Mouse (Mus musculus) cerebellum, adult 2 months (tissue): ENCODE results near the gene Elf4. TPM values are rescaled to one million over a fixed set of nuclear protein-coding genes. Genes with fewer than 3 reads are reported as not detected.

ENCODE experiments used
- DNase-seq, 2 experiments: peaks; one replicate each; pipeline ENCODE4 v3.0.0; 2021
- H3K27ac ChIP-seq: fragments of 200-500 bp; 2 replicates; pipeline ENCODE4 v1.5.1; 2012; ENCODE audit warnings: low read length, control low read depth, inconsistent platforms; ENCODE audit not compliant: insufficient read depth
- H3K27me3 ChIP-seq: fragments of 200-500 bp; 2 replicates; pipeline ENCODE4 v1.6.1; 2012; ENCODE audit warnings: inconsistent platforms, mild to moderate bottlenecking, low read length, moderate library complexity; ENCODE audit not compliant: control insufficient read depth, insufficient read depth
- H3K4me1 ChIP-seq: fragments of 200-500 bp; 2 replicates; pipeline ENCODE4 v1.6.1; 2011; ENCODE audit warnings: low read length; ENCODE audit not compliant: control insufficient read depth, insufficient read depth
- H3K4me3 ChIP-seq: fragments of 200-500 bp; replicated peaks from 2 replicates; pipeline ENCODE3; 2011; ENCODE audit warnings: mild to moderate bottlenecking, low read depth, low read length, control low read depth; ENCODE audit not compliant: insufficient read depth
- CTCF ChIP-seq: fragments of 200-500 bp; IDR thresholded peaks from 2 replicates; pipeline ENCODE4 v1.5.1; 2011; ENCODE audit warnings: low read depth, mild to moderate bottlenecking, control low read depth, low read length, moderate library complexity, borderline replicate concordance; ENCODE audit not compliant: insufficient read depth
- POLR2A ChIP-seq: fragments of 200-500 bp; IDR thresholded peaks from 2 replicates; pipeline ENCODE4 v1.6.1; 2011; ENCODE audit warnings: low read length, control low read depth, borderline replicate concordance; ENCODE audit not compliant: insufficient read depth
- WGBS: fragments of 180-500 bp; shearing (Covaris S2); methylation state at CpG from one replicate; pipeline ENCODE4 v1.1.7; 2018; 5-methylcytosine and 5-hydroxymethylcytosine counted together
- polyA plus RNA-seq: library from polyadenylated mRNA; depleted of rRNA; stranded (reverse); fragments of >200 nt; gene quantifications from 2 replicates; pipeline ENCODE4 v1.2.3, GENCODE M21; 2012

Elf4 gene
- polyA plus RNA-seq, 1 experiment: 0.38 TPM

GRCm38 (mm10) chrX:48424583-48424982 is 38.3 kb downstream of the Elf4 start:
- H3K4me1 ChIP-seq: no peaks in the 10 kb centered on the region

DNA sequence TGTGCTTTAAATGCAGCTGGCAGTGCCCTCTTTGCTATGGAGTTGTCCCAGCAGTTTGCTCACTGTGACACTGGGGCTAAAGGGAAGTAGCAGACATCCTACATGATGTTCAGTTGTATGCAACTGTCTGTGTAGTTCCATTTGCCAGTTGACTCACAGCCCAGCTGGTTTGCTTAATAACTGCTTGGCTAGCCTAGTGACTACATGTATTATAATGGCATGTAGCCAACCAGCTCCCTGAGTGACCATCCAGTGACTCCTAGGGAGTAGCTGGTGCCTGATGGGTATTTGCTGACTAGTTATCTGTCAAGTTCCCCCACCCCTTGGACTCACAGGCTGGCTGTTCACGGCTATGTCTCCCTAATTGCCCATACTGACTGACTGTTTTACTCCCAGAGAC is 39.3 kb downstream of the Elf4 start:
- 59% methylated on average over 1 of the region's 1 CpGs for WGBS
- TF ChIP-seq CTCF: no peak
- TF ChIP-seq POLR2A: no peak
- Histone ChIP-seq H3K4me1 (no peaks in the 10 kb centered on the region), H3K27me3 (no peaks in the 10 kb centered on the region), H3K4me3 (no peak overlapping the region), H3K27ac (no peak overlapping the region)
- no peak for DNase-seq

More at GRCm38 (mm10) chrX:48424583-48424982, 38.3 kb downstream of the Elf4 start:
- no peak for TF ChIP-seq CTCF
- no peak for TF ChIP-seq POLR2A
- no peak for DNase-seq
- 46% methylated on average over 3 of the region's 3 CpGs for WGBS
- Histone ChIP-seq H3K27ac (no peak overlapping the region), H3K4me3 (no peak overlapping the region), H3K27me3 (no peaks in the 10 kb centered on the region)

- WGBS: 36% methylated on average over 4 of the region's 4 CpGs
- no peak for TF ChIP-seq POLR2A
- peak; percentile 54; the same call in 1 of the 2 replicates for TF ChIP-seq CTCF
- H3K27me3 ChIP-seq: no peaks in the 10 kb centered on the region
- peak; percentile 47 to 67 for DNase-seq
- H3K4me3 ChIP-seq: no peak overlapping the region
- H3K4me1 ChIP-seq: no peaks in the 10 kb centered on the region
- H3K27ac ChIP-seq: no peak overlapping the region
Measured at GRCm38 (mm10) chrX:48422986-48423385, 39.9 kb downstream of the Elf4 start.

- Histone ChIP-seq H3K4me1 (no peaks in the 10 kb centered on the region), H3K27me3 (no peaks in the 10 kb centered on the region), H3K4me3 (no peak overlapping the region), H3K27ac (no peak overlapping the region)
- TF ChIP-seq POLR2A: no peak
- TF ChIP-seq CTCF: no peak
- 78% methylated on average over 2 of the region's 2 CpGs for WGBS
- no peak for DNase-seq
Measured at GRCm38 (mm10) chrX:48418417-48418816, 44.5 kb downstream of the Elf4 start.

DNA sequence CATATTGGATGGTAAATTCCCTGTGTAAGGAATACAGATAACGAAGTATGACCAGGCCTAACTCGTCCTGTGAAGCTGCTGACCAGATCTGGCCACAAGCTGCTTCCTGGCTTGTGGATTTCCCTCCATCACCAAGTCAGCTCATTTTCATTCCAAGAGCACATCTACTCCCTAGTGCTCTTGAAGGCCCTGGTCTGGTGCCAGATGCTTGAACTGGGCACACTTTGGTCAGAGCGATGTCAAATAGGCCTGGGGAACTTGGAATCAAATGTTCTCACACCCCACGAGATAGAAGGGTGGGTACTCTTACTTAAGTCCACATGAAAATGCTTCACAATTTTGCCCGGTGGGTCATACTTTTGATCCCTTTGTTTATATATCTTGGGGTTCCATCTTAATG is 48.6 kb downstream of the Elf4 start:
- DNase-seq: no peak
- no peak for TF ChIP-seq CTCF
- H3K4me3 ChIP-seq: no peak overlapping the region
- 81% methylated on average over 5 of the region's 5 CpGs for WGBS
- H3K27me3 ChIP-seq: no peaks in the 10 kb centered on the region
- H3K27ac ChIP-seq: no peak overlapping the region
- no peaks in the 10 kb centered on the region for H3K4me1 ChIP-seq

DNA sequence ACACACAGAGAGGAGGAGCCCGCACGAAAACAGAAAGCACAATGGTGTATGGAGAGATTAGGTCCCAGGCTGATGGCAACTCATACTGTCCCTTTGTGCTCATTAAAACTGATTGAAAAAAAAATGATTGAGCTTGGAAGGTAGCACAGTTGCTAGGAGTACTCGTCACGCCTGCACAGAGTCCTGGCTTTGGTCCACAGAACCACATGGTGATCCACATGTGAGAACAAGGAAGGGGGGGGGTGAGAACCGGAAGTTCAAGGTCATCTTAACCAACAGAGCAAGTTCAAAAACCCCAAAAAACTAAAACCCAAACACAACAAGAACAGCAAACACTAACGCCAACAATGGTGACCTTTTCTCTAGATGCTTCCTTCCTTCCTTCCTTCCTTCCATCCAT is 50.3 kb downstream of the Elf4 start:
- no peak for DNase-seq
- 48% methylated on average over 6 of the region's 6 CpGs for WGBS
- TF ChIP-seq CTCF: no peak
- no peak for TF ChIP-seq POLR2A
- no peaks in the 10 kb centered on the region; the same call in 1 of the 2 replicates for H3K4me1 ChIP-seq
- no peaks in the 10 kb centered on the region for H3K27me3 ChIP-seq
- H3K27ac ChIP-seq: no peak overlapping the region
- no peak overlapping the region for H3K4me3 ChIP-seq

GRCm38 (mm10) chrX:48410388-48410776 is 52.5 kb downstream of the Elf4 start:
- peak overlapping the region; percentile 15 for H3K4me3 ChIP-seq

DNA sequence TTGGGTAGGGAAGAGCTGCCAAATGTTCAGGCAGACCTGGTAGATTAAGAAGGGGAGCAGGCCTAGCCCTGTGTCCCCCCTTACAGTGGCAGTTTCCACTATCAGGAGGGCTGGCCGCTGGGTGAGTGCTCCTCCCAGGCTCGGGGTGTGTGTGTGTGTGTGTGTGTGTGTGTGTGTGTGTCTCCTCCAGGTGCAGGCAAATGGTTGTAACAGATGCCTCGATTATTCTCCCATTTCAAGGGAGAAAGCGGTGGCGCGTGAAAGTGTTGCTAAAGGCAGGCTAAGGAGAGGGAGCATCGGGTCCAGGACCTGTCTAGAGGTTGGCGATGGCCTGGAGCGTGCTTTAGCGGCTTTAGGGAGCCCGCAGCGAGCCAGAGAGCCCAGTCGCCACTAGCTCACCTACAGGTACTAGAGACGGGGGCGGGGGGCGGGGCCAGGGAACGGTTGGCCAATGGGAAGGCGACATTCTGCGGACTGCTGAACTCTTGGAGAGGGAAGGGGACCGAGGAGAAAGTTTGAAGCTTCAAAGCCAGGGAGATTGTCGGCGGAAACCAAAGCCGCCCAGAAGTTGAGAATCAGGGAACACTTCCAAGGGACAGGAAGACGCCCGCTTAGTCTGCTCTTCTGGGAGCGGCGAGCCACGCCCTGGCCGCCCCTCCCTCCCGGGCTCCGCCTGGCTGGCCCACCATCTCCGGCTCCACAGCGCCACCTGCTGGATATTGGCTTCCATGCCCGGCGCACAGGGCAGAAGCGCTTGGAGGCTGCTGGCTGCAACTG is 53.1 kb downstream of the Elf4 start:
- H3K4me1 ChIP-seq: no peaks in the 10 kb centered on the region; the same call in 1 of the 2 replicates
- TF ChIP-seq CTCF (peak; percentile 67), POLR2A (peak; percentile 45; the same call in 1 of the 2 replicates)
- WGBS: 8% methylated on average over 33 of the region's 36 CpGs
- no peaks in the 10 kb centered on the region for H3K27me3 ChIP-seq
- DNase-seq: peak; percentile 82 to 90
- H3K4me3 ChIP-seq: peak overlapping the region; percentile 66
- H3K27ac ChIP-seq: 0 out of 2 replicates have a peak overlapping the region, but pooled peaks have one; percentile 2

More at GRCm38 (mm10) chrX:48410388-48410776, 52.5 kb downstream of the Elf4 start:
- TF ChIP-seq POLR2A (no peak), CTCF (no peak)
- Histone ChIP-seq H3K4me1 (no peaks in the 10 kb centered on the region; the same call in 1 of the 2 replicates), H3K27ac (no peak overlapping the region), H3K27me3 (no peaks in the 10 kb centered on the region)
- WGBS: 8% methylated on average over 7 of the region's 7 CpGs
- no peak for DNase-seq
